12 mouse cellular contexts compared by ENCODE assay signal in the genomic region with DNA sequence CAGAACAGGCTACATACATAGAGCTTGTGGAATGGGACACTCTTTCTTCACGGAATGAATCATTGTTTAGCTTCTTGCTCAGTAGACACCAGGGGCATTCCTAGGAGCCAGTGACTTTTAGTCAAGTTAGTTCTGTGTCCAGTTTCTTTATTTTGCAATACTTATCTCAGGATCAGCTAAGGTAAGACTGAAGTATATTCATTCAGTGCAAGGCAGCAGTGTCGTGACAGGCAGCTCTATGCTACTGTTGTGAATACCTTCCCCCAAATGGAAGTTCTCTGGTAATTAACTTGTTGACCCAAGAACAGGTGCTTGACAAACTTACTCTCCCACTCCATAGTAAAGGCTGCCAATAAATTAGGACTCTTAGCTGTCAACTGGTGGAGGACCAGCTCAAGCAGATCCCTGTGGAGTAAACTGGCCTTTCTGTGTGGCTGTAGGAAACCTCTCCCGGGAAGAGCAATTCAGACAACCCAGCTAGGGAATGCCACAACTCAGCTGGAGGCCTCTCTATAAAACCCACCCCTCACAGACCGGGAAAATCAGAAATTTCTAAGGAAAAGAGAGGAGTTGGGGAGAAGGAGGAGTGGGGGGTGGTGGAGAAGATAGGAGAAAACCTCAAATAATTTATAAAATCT.
DNase-seq lines count a peak whose midpoint lies in the region; ATAC-seq and TF ChIP-seq lines count a peak whose summit lies in the region.
"Had no signal": no experiment of that assay in that cellular context is flagged by ENCODE, and none has a peak within 500 bp of the region (broad histone marks: within the 10 kb centered on the region; RNA-seq: fewer than 3 reads in every experiment).

No protein-coding gene starts in this region.

- H3K27ac ChIP-seq in intestine, embryonic 15.5 days: no peak overlapping the region
- no peak overlapping the region for H3K27ac ChIP-seq in intestine, postnatal 0 days (ENCODE audit: low read depth, low read length)
- H3K27ac ChIP-seq in neural tube, embryonic 15.5 days (replicated peaks): 0 out of 2 replicates have a peak overlapping the region, but pooled peaks have one; percentile 37
- H3K27ac ChIP-seq: hindbrain, embryonic 13.5 days had no signal

- no peak for DNase-seq in neural tube, embryonic 10.5 days (ENCODE audit: extremely low spot score, low spot score)
- DNase-seq in gonadal fat pad, adult 2 months (ENCODE audit: low read depth): peak; percentile 93
- DNase-seq in urinary bladder, postnatal 10 days (ENCODE audit: low spot score): no peak
- DNase-seq in B cell, adult 2 months: no peak
- DNase-seq: cerebellum, adult 11 months; kidney, postnatal 25 days; thymus, adult 18-20 months had no signal

- no peaks in the 10 kb centered on the region for H3K27me3 ChIP-seq in intestine, embryonic 15.5 days (replicated peaks)
- no peaks in the 10 kb centered on the region for H3K27me3 ChIP-seq in intestine, postnatal 0 days (replicated peaks; ENCODE audit: control insufficient read depth, insufficient read depth, low read length)
- H3K27me3 ChIP-seq in neural tube, embryonic 15.5 days (replicated peaks): no peaks in the 10 kb centered on the region
- H3K27me3 ChIP-seq: forebrain, embryonic 15.5 days; hindbrain, embryonic 13.5 days had no signal

- no peak for TF ChIP-seq CTCF in intestine, postnatal 0 days (IDR thresholded peaks at IDR 0.05; ENCODE audit: low read depth)

- peaks cover 30% of the 10 kb centered on the region for H3K4me1 ChIP-seq in intestine, embryonic 15.5 days (replicated peaks)
- H3K4me1 ChIP-seq in intestine, postnatal 0 days (replicated peaks; ENCODE audit: control insufficient read depth, insufficient read depth, low read length): peaks cover 15% of the 10 kb centered on the region; the same call in 1 of the 2 replicates
- peaks cover 54% of the 10 kb centered on the region for H3K4me1 ChIP-seq in neural tube, embryonic 15.5 days

- no peaks in the 10 kb centered on the region for H3K9me3 ChIP-seq in intestine, embryonic 15.5 days
- H3K9me3 ChIP-seq in intestine, postnatal 0 days (ENCODE audit: control insufficient read depth): no peaks in the 10 kb centered on the region
- no peaks in the 10 kb centered on the region for H3K9me3 ChIP-seq in neural tube, embryonic 15.5 days (replicated peaks)
- H3K9me3 ChIP-seq: forebrain, embryonic 15.5 days; hindbrain, embryonic 13.5 days had no signal

- no peak overlapping the region for H3K4me3 ChIP-seq in intestine, embryonic 15.5 days (replicated peaks)
- H3K4me3 ChIP-seq in intestine, postnatal 0 days (ENCODE audit: low read depth, low read length): no peak overlapping the region
- H3K4me3 ChIP-seq in neural tube, embryonic 15.5 days (replicated peaks): no peak overlapping the region
- H3K4me3 ChIP-seq: forebrain, embryonic 15.5 days; hindbrain, embryonic 13.5 days had no signal

- ATAC-seq in intestine, embryonic 15.5 days: 0 out of 2 replicates have a peak, but pooled peaks have one; percentile 35
- no peak for ATAC-seq in intestine, postnatal 0 days
- no peak for ATAC-seq in neural tube, embryonic 15.5 days (ENCODE audit: low FRiP score)
- ATAC-seq: forebrain, embryonic 15.5 days had no signal

- no peak overlapping the region for H3K4me2 ChIP-seq in intestine, embryonic 15.5 days (replicated peaks)
- no peak overlapping the region for H3K4me2 ChIP-seq in intestine, postnatal 0 days (replicated peaks; ENCODE audit: low read depth)
- no peak overlapping the region for H3K4me2 ChIP-seq in neural tube, embryonic 15.5 days
- H3K4me2 ChIP-seq: forebrain, embryonic 15.5 days; hindbrain, embryonic 13.5 days had no signal

- WGBS in intestine, embryonic 15.5 days: 31% methylated on average over 4 of the region's 4 CpGs
- WGBS in intestine, postnatal 0 days: 32% methylated on average over 4 of the region's 4 CpGs
- 10% methylated on average over 4 of the region's 4 CpGs for WGBS in neural tube, embryonic 15.5 days

- no peaks in the 10 kb centered on the region for H3K36me3 ChIP-seq in intestine, embryonic 15.5 days
- H3K36me3 ChIP-seq in intestine, postnatal 0 days (ENCODE audit: control insufficient read depth, insufficient read depth): no peaks in the 10 kb centered on the region
- H3K36me3 ChIP-seq in neural tube, embryonic 15.5 days: no peaks in the 10 kb centered on the region
- H3K36me3 ChIP-seq: forebrain, embryonic 15.5 days; hindbrain, embryonic 13.5 days had no signal

- no peak overlapping the region for H3K9ac ChIP-seq in intestine, embryonic 15.5 days
- H3K9ac ChIP-seq in intestine, postnatal 0 days (ENCODE audit: low read depth, low read length): no peak overlapping the region
- H3K9ac ChIP-seq in neural tube, embryonic 15.5 days (replicated peaks): no peak overlapping the region
- H3K9ac ChIP-seq: forebrain, embryonic 15.5 days; hindbrain, embryonic 13.5 days had no signal
